Mouse (Mus musculus) ovary, postnatal 36 days (tissue): ENCODE measurements at regions not wholly inside any gene's neighbourhood (a gene's known extent, or its start where the extent isn't known, plus 50 kb on each side); places are given as distances from the start of the nearest gene placed in this dataset.

Experiments used
- DNase-seq: peaks from one replicate; pipeline ENCODE4 v3.0.0; 2022; ENCODE audit warnings: low spot score, mixed read lengths

DNA sequence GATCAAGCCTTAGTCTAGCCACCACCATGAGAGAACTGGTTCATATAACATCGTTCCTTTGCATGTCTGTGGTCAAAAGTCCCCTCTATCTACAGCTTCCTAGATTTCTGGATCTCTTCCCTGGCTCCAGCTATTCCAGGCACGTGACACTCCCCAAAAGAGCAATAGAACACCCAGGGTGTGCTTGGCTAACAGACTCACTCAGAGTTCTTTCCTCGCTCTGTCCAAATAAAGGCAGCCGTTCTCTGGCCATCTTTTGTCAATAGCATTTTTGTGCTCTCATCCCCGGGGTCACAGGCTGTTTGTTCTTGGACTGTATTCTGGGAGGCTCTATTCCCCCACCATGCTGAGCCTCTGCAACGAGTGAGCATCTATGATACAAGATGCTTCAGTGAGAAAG, 87.3 kb upstream of the Nckap5 start:
- no peak for DNase-seq

- no peak for DNase-seq
These were observed 85.8 kb upstream of the Nckap5 start for GRCm38 (mm10) chr1:126916369-126916768.

DNA sequence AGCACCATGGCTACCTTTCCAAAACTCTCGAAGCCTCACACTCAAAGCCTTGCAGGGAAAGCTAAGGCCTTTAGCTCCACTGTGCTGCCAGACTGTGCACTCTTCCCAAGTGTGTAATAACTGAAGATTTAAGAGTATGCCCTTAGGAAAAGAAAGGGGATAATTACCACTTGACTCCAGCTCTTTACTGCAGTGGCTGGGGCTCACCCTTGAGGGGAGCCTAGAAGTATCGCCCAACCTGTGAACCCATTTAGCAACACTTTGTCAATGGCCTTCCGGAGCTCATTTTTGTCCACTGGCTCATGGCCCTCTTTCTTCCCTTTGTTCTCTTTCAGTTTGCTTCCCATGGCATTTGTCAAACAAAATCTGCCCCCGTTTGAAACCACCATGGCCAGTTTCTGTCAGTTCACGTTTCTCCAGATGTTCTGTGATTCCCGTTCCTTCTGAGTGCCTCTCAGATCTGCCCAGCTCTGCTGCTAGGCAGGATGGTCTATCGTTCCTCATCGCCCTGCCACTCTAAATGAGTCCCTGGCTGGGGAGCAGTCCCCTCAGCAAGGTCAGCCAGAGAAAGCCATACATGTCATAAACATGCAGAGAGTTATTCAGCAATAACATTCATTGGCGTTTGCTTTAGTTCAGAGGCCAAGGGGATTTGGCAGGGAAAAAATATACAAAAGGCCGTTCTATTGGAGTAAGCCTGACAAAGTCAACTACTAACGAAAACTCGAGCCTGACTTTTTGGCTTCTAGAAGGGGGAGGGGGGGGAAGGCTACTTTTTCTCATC, 80.9 kb upstream of the Nckap5 start:
- no peak for DNase-seq

GRCm38 (mm10) chr1:126907417-126907816, 76.8 kb upstream of the Nckap5 start:
- DNase-seq, result no peak

GRCm38 (mm10) chr1:126898484-126898883, 67.9 kb upstream of the Nckap5 start:
- no peak for DNase-seq

DNA sequence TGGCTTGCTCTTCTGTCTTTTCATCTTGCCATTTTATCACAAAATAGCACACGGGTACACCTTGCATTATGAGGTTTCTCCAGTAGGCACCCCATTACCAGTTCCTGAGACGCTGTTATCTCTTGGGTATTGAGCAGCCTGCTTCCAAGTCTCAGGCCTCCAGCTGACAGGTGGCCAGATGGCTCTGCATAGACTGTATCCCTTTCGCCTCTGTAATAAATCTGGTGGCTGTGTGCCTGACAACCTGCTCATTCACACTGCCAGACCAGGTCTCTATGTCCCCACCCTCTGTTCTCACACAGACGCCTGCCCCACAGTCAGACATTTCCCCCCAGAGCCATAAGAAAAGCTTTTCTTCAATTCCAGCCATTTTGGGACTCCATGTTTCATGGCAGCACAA, 66.3 kb upstream of the Nckap5 start:
- no peak for DNase-seq

DNA sequence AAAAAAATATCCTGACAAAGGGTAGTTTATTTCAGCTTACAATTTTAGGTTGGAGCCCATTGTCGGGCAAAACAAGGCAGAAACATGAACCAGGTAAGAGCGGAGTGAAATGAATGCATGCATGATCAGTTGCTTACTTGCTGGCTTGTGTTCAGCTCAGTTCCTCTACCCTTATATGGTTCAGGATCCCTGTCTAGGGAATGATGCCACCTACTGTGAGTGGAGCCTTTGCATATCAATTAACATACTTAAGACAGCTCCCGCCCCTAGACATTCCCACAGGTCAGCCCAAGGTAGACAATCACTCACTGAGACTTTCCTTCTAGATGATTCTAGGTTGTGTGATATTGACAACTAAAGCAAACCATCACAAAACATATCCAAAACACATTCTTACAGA, 50.2 kb upstream of the Nckap5 start:
- DNase-seq, result no peak
